Mouse (Mus musculus) neural tube, embryonic 13.5 days (tissue): ENCODE data around the gene Csrnp2. TPM values are rescaled to one million over a fixed set of nuclear protein-coding genes. Genes with fewer than 3 reads are reported as not detected.
"Not testable (repeated sequence)": the region's sequence is repeated elsewhere in the genome, so short reads cannot be mapped to it uniquely, and the experiment has no call there.

Source experiments
- ATAC-seq: fragments of 200-750 bp; cut with Nextera tagmentation; 2 replicates; pipeline ENCODE4 v1.8.0; 2017; ENCODE audit warnings: low read depth, mild to moderate bottlenecking, moderate TSS enrichment, moderate library complexity
- H3K27ac ChIP-seq: fragments of 300-500 bp; sonication (generic); replicated peaks from 2 replicates; pipeline ENCODE4 v1.5.1; 2015; ENCODE audit warnings: moderate library complexity, mild to moderate bottlenecking, inconsistent platforms
- H3K27me3 ChIP-seq: fragments of 300-500 bp; sonication (generic); 2 replicates; pipeline ENCODE4 v1.6.1; 2015; ENCODE audit warnings: mild to moderate bottlenecking, inconsistent platforms
- H3K36me3 ChIP-seq: fragments of 300-500 bp; sonication (generic); 2 replicates; pipeline ENCODE4 v1.6.1; 2015; ENCODE audit warnings: mild to moderate bottlenecking, inconsistent platforms
- H3K4me1 ChIP-seq: fragments of 300-500 bp; sonication (generic); replicated peaks from 2 replicates; pipeline ENCODE4 v1.6.1; 2015; ENCODE audit warnings: inconsistent platforms
- H3K4me2 ChIP-seq: fragments of 300-500 bp; sonication (generic); 2 replicates; pipeline ENCODE4 v1.6.1; 2015; ENCODE audit warnings: inconsistent platforms, mild to moderate bottlenecking, moderate library complexity
- H3K4me3 ChIP-seq: fragments of 300-500 bp; sonication (generic); 2 replicates; pipeline ENCODE4 v1.5.1; 2015; ENCODE audit warnings: mild to moderate bottlenecking, inconsistent platforms
- H3K9ac ChIP-seq: fragments of 300-500 bp; sonication (generic); 2 replicates; pipeline ENCODE4 v1.6.1; 2015; ENCODE audit warnings: moderate library complexity, mild to moderate bottlenecking, inconsistent platforms
- H3K9me3 ChIP-seq: fragments of 300-500 bp; sonication (generic); 2 replicates; pipeline ENCODE4 v1.6.1; 2016; ENCODE audit warnings: inconsistent platforms
- WGBS: fragments of 180-500 bp; shearing (Covaris S2); methylation state at CpG from one replicate; pipeline ENCODE4 v1.1.7; 2015; 5-methylcytosine and 5-hydroxymethylcytosine counted together
- polyA plus RNA-seq: library from polyadenylated mRNA; unstranded; fragments of >200 nt; fragmentation: Nextera tagmentation; extraction: Ambion mirVana; gene quantifications from 2 replicates; pipeline ENCODE4 v1.2.1, GENCODE M21; 2015

The Csrnp2 gene
- 39.1 and 43.8 TPM in 2 replicates for polyA plus RNA-seq

DNA sequence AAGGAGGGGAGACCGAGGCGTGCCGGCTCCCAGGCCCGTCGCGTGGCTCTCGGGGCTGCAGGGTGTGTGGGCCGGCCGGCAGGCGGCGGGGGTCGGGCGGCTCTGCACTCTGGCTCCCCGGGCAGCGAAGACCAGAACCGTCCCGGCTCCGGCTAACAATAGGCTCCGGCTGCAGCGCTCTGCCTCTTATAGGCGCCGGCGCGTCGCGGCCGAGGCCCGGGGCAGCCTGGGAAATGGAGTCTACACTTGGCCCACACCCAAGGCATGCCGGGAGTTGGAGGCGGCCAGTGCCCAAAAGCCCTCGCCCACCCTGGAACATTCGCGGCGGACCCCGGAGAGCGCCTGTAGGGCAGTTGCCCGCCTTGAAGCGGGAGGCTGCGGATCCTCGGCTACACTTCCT lies at the start of gene Csrnp2:
Gene Csrnp2 (minus strand): TSS at position 387 of the 400 bp plus-strand sequence.
- Histone ChIP-seq H3K4me1 (peaks cover 42% of the 10 kb centered on the region), H3K4me2 (peak within 1 kb of the TSS; percentile 87), H3K36me3 (no peaks in the 10 kb centered on the region), H3K4me3 (peak within 1 kb of the TSS; percentile 83), H3K9ac (peak within 1 kb of the TSS; percentile 98), H3K9me3 (no peaks in the 10 kb centered on the region), H3K27ac (peak within 1 kb of the TSS; percentile 98), H3K27me3 (no peaks in the 10 kb centered on the region)
- peak; percentile 99 for ATAC-seq
- under 1% methylated on average over 36 of the region's 40 CpGs for WGBS

DNA sequence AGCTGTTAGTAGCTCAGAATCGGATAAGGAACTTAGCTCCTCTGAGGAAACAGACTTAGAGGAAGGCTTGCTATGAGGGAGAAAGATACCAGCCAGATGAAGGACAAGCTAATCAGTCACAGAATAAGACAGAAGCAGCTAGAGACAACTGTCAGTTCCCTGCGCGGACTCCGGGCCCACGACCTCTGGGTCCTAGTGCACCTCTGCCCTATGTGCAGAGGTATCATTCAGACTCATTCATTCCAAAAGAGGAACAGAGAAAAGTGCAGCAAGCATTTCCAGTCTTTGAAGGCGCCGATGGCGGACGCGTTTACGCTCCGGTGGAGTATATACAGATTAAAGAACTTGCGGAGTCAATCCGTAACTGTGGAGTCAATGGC lies 48.4 kb upstream of the Csrnp2 start:
- H3K4me1 ChIP-seq, H3K4me3 ChIP-seq, ATAC-seq, H3K4me2 ChIP-seq, H3K27me3 ChIP-seq, H3K9ac ChIP-seq, H3K9me3 ChIP-seq, H3K27ac ChIP-seq: not testable (repeated sequence)
- 97% methylated on average over 14 of the region's 14 CpGs for WGBS
- peaks cover 59% of the 10 kb centered on the region for H3K36me3 ChIP-seq

GRCm38 (mm10) chr15:100542876-100543650 lies 47.8 kb upstream of the Csrnp2 start:
- H3K4me2 ChIP-seq, H3K4me3 ChIP-seq, H3K27me3 ChIP-seq, H3K9me3 ChIP-seq, H3K27ac ChIP-seq, ATAC-seq, H3K9ac ChIP-seq, H3K4me1 ChIP-seq: not testable (repeated sequence)
- 96% methylated on average over 28 of the region's 28 CpGs for WGBS
- peaks cover 53% of the 10 kb centered on the region for H3K36me3 ChIP-seq

DNA sequence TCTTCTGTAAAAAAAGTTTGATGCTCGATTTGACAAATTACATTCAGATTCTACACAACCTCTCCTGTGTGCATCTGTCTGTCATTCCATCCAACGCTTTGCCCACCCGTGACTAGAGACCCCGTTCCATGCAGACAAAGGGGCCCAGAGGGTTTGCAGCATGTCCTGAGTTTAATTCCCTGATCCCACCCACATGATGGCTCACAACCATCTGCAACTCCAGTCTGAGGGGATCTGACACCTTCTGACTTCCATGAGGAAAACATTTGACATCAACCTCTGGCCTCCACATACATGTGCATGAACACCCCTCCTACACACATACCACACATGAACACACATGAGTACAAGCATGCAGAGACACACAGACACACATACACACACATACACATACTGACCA lies 46.1 kb upstream of the Csrnp2 start:
- WGBS = 93% methylated on average over 4 of the region's 4 CpGs
- no peak for ATAC-seq

GRCm38 (mm10) chr15:100541001-100541400 lies 45.7 kb upstream of the Csrnp2 start:
- 87% methylated on average over 1 of the region's 1 CpGs for WGBS
- not testable (repeated sequence) for H3K27ac ChIP-seq, H3K9me3 ChIP-seq, H3K4me3 ChIP-seq, H3K4me2 ChIP-seq, H3K27me3 ChIP-seq, H3K4me1 ChIP-seq, H3K9ac ChIP-seq, ATAC-seq
- peaks cover 46% of the 10 kb centered on the region for H3K36me3 ChIP-seq

More for the DNA sequence above, 46.1 kb upstream of the Csrnp2 start:
- H3K27me3 ChIP-seq = no peaks in the 10 kb centered on the region
- no peak overlapping the region for H3K9ac ChIP-seq
- H3K4me1 ChIP-seq = no peaks in the 10 kb centered on the region
- peaks cover 46% of the 10 kb centered on the region for H3K36me3 ChIP-seq
- no peak overlapping the region for H3K4me2 ChIP-seq
- H3K4me3 ChIP-seq = no peak overlapping the region
- 0 out of 2 replicates have a peak, but pooled peaks cover 4% of the 10 kb centered on the region for H3K9me3 ChIP-seq
- H3K27ac ChIP-seq = no peak overlapping the region

DNA sequence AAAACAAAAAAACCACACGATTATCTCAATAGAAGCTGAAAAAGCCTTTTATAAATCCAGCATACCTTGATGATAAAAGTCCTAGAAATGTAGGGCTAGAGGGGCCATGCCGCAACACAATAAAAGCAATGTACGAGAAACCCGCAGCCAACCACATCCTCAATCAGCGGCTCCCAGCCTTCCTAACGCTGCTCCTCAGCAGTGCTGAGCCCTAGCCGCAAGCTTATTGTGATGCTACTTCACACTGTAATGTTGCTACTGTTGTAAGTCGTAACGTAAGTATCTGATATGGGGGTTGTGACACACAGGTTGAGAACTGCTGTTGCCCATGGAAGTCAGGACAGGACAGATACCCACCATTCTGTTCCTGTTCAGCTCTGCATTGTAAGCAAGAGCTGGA lies 44.1 kb upstream of the Csrnp2 start:
- peaks cover 56% of the 10 kb centered on the region for H3K36me3 ChIP-seq
- H3K27me3 ChIP-seq = no peaks in the 10 kb centered on the region
- no peak overlapping the region for H3K27ac ChIP-seq
- H3K9ac ChIP-seq = no peak overlapping the region
- no peaks in the 10 kb centered on the region for H3K9me3 ChIP-seq
- no peaks in the 10 kb centered on the region for H3K4me1 ChIP-seq
- no peak overlapping the region for H3K4me3 ChIP-seq
- H3K4me2 ChIP-seq = no peak overlapping the region
- ATAC-seq = no peak
- WGBS = 94% methylated on average over 9 of the region's 9 CpGs

DNA sequence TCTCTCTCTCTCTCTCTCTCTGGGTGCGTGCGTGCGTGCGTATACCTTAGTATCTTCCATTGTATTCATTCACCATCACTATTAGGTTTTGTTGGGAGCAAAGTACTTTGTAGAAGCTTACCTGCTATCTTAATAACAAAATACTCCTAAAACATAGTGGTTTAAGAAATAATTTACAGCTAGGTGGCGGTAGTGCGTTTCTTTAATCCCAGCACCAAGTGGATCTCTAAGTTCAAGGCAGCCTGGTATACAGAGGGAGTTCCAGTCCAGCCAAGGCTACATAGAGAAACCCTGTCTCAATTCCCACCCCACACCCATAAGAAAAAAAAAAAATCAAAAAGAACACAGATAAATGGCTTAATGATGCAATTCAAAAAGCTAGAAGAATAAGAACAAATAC lies 42.6 kb upstream of the Csrnp2 start:
- 91% methylated on average over 6 of the region's 6 CpGs for whole genome bisulfite sequencing
- Histone ChIP-seq H3K9ac (no peak overlapping the region), H3K4me2 (no peak overlapping the region), H3K4me1 (no peaks in the 10 kb centered on the region), H3K27ac (no peak overlapping the region), H3K27me3 (no peaks in the 10 kb centered on the region), H3K9me3 (no peaks in the 10 kb centered on the region), H3K36me3 (peaks cover 56% of the 10 kb centered on the region), H3K4me3 (no peak overlapping the region)
- ATAC-seq = no peak

- Histone ChIP-seq H3K9me3 (no peaks in the 10 kb centered on the region), H3K36me3 (peaks cover 38% of the 10 kb centered on the region), H3K9ac (no peak overlapping the region), H3K27me3 (no peaks in the 10 kb centered on the region), H3K4me1 (no peaks in the 10 kb centered on the region), H3K4me2 (no peak overlapping the region), H3K4me3 (no peak overlapping the region), H3K27ac (no peak overlapping the region)
- 91% methylated on average over 5 of the region's 5 CpGs for WGBS
- ATAC-seq = no peak
These were observed 32.6 kb upstream of the Csrnp2 start for GRCm38 (mm10) chr15:100527900-100528299.

DNA sequence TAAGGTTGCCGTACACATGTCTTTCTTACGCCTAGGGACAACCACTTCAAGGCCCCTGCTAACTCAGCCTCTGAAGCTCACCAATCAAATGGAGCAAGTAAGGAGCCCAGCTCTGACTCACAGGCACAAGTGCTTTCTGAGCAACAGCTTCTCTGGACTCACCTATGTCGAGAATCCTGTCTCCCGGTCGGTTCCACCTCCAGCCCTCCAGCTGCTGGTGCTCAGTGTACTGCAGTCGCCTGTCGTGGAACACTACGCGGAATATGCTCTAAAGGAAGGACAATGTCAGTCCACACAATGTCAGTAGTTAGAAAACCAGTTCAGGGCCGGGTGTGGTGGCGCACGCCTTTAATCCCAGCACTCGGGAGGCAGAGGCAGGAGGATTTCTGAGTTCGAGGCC lies 30.1 kb upstream of the Csrnp2 start:
- WGBS = 95% methylated on average over 14 of the region's 14 CpGs
- Histone ChIP-seq H3K9me3 (no peaks in the 10 kb centered on the region), H3K4me2 (no peak overlapping the region), H3K4me3 (no peak overlapping the region), H3K27ac (no peak overlapping the region), H3K27me3 (no peaks in the 10 kb centered on the region), H3K9ac (no peak overlapping the region), H3K36me3 (peaks cover 56% of the 10 kb centered on the region), H3K4me1 (no peaks in the 10 kb centered on the region)
- no peak for ATAC-seq

DNA sequence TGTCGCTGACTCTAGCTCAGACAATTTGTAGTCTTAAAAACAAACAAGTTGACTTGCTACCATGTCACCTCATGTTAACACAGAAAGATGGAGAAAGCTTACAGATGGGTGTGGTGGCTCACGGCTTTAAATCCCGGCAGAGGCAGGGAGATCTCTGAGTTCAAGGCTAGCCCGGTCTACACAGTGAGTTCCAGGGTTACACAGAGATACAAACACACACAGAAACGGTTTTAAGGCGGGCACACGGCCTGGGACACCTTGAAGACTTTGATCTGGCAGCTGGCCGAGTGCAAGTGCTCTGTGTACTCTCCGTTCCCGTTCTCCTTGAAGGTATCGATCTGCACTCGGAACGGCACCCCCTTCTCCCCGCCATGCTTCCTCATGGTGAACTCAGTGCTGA lies 25.0 kb upstream of the Csrnp2 start:
- no peaks in the 10 kb centered on the region for H3K4me1 ChIP-seq
- H3K27ac ChIP-seq = no peak overlapping the region
- no peak overlapping the region for H3K4me3 ChIP-seq
- whole genome bisulfite sequencing = 94% methylated on average over 14 of the region's 14 CpGs
- no peak overlapping the region for H3K9ac ChIP-seq
- peaks cover 81% of the 10 kb centered on the region for H3K36me3 ChIP-seq
- no peaks in the 10 kb centered on the region for H3K27me3 ChIP-seq
- no peaks in the 10 kb centered on the region for H3K9me3 ChIP-seq
- H3K4me2 ChIP-seq = no peak overlapping the region
- no peak for ATAC-seq

DNA sequence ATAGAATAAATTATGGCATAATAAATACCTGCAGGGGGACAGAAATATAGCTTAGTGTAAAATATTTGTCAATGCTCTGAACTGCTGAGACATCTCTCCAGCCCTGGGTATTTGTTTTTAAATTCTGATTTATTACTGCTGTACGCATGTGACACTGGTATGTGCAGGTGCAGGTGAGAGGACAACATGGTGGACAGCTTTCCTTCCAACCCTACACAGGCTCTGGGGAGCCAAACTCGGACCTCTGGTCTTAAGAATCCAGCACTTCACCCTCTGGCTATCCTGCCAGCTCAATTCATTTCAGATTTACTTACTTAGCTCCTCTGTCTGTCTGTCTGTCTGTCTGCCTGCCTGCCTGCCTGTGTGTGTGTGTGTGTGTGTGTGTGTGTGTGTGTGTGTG lies 19.8 kb upstream of the Csrnp2 start:
- no peak for ATAC-seq
- 82% methylated on average over 2 of the region's 2 CpGs for WGBS
- H3K36me3 ChIP-seq = peaks cover 85% of the 10 kb centered on the region
- no peak overlapping the region for H3K4me2 ChIP-seq
- H3K27me3 ChIP-seq = no peaks in the 10 kb centered on the region
- no peak overlapping the region for H3K27ac ChIP-seq
- no peak overlapping the region for H3K4me3 ChIP-seq
- no peaks in the 10 kb centered on the region for H3K4me1 ChIP-seq
- no peaks in the 10 kb centered on the region for H3K9me3 ChIP-seq
- H3K9ac ChIP-seq = no peak overlapping the region

- WGBS = 92% methylated on average over 4 of the region's 4 CpGs
- Histone ChIP-seq H3K27ac (no peak overlapping the region), H3K36me3 (peaks cover 85% of the 10 kb centered on the region), H3K4me2 (no peak overlapping the region), H3K4me3 (no peak overlapping the region), H3K9ac (no peak overlapping the region), H3K9me3 (no peaks in the 10 kb centered on the region), H3K27me3 (no peaks in the 10 kb centered on the region), H3K4me1 (no peaks in the 10 kb centered on the region)
- no peak for ATAC-seq
These were observed 18.1 kb upstream of the Csrnp2 start for GRCm38 (mm10) chr15:100513387-100513786.

GRCm38 (mm10) chr15:100510072-100510471 lies 14.8 kb upstream of the Csrnp2 start:
- WGBS = 94% methylated on average over 11 of the region's 11 CpGs
- H3K36me3 ChIP-seq = peaks cover 95% of the 10 kb centered on the region
- no peaks in the 10 kb centered on the region for H3K4me1 ChIP-seq
- no peaks in the 10 kb centered on the region for H3K27me3 ChIP-seq
- no peak overlapping the region for H3K4me2 ChIP-seq
- H3K9ac ChIP-seq = no peak overlapping the region
- no peak overlapping the region for H3K27ac ChIP-seq
- no peak overlapping the region for H3K4me3 ChIP-seq
- ATAC-seq = no peak
- H3K9me3 ChIP-seq = no peaks in the 10 kb centered on the region
